Mouse (Mus musculus) erythroblast, adult 5-6 weeks (primary cell): ENCODE results near the gene Wnk4. TPM values are rescaled to one million over a fixed set of nuclear protein-coding genes. Genes with fewer than 3 reads are reported as not detected.
"Not testable (repeated sequence)": the region's sequence is repeated elsewhere in the genome, so short reads cannot be mapped to it uniquely, and the experiment has no call there.

ENCODE experiments used
- ATAC-seq: replicated peaks from 2 replicates; pipeline ENCODE4 v1.8.0; 2016; ENCODE audit warnings: moderate number of reproducible peaks, mild to moderate bottlenecking, moderate TSS enrichment, inconsistent platforms; ENCODE audit not compliant: poor library complexity, low FRiP score, severe bottlenecking
- total RNA-seq, 2 experiments: library from RNA; stranded (forward) in 1 of 2; stranded (reverse) in 1 of 2; fragments of 150-400 nt in 1 of 2; fragments of 200-764, 138-1000 nt in 1 of 2; gene quantifications; 2 replicates each; pipeline versions ENCODE4 v1.2.3 to v1.2.4; 2015 to 2017; ENCODE audit warnings: low replicate concordance in 2 of 2

Gene Wnk4
- total RNA-seq, 2 experiments from 2014 or later, result 6.0 to 17.7 TPM

GRCm38 (mm10) chr11:101311083-101311482 is 50.7 kb downstream of the Wnk4 start:
- no peak for ATAC-seq

- peak; percentile 39 for ATAC-seq
Observed at GRCm38 (mm10) chr11:101312150-101312549, 51.8 kb downstream of the Wnk4 start.

DNA sequence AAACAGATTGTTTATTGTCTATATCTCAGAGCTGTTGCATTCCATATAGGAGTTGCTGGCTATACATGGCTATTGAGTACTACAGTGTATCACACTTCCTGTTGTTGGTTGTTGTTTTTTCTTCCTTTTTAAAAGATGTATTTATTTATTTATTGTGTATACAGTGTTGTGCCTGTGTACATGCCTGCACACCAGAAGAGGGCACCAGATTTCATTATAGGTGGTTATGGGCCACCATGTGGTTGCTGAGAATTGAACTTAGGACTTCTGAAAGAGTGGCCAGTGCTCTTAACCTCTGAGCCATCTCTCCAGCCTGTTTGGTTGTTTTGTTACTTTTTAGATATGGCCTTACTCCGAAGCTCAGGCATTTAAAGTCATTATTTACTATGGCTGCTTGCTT is 54.2 kb downstream of the Wnk4 start:
- ATAC-seq, result no peak

DNA sequence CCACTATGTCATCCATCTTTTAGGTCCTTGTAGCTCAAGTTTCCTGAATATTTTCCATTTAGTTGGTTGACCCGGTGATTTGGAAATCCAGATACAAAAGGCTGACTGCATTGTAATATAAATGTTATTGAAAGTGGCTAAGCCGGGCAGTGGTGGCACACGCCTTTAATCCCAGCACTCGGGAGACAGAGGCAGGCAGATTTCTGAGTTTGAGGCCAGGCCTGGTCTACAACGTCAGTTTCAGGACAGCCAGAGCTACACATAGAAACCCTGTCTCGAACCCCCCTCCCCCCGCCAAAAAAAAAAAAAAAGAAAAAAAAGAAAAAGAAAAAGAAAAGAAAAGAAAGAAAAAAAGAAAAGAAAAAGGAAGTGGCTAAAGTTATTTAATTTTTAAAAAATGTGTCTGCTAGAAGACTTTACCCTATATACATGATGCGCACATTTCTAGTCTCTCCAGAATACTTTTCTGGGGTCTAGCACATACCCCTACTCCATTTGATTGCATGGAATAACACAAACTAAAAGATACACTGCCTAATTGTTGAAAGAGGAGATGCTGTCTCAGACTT is 54.8 kb downstream of the Wnk4 start:
- ATAC-seq, result no peak

DNA sequence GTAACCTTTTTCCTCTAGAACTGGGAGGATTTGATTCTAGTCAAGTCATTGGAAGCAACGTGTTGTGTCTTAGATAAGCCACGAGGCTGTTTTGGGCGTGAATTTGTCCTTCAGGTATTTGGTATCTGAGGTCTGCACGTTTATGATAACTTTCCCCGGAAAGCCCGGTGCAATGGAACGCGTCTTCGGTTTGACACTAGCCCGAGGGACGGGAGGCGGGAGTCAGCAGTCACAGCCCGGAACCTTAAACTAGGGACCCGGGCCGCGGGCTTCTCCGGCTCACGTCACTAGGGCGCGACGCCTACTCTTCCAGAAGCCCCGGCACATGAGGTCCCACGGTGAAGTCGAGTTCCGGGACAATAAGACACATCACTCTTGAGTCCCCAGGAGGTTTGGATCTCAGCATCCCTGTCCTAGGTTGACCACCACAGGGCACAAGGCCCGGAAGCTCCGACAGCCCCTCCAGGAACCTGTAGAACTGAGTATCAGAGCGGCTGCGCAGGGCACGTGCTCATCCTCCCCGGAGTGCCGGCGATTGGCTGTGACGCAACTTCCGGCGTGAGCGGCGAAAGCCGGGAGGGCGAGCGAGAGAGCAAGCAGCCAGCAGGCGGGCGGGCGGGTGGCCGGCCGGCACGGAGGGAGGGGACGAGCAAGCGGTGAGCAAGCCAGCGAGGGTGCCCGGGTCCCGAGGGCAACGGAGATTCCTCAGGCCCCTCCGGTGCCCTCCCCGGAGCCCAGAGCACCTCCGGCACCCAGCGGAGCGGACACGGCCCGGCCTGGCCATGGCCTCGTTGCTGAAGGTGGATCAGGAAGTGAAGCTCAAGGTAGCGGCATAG is 55.5 kb downstream of the Wnk4 start, which contains the start of gene Psme3:
Gene Psme3, plus strand, starts transcription at position 549 of the 836 bp plus-strand sequence.
- ATAC-seq, result peak; percentile 82

GRCm38 (mm10) chr11:101316501-101316917 is 56.1 kb downstream of the Wnk4 start:
- ATAC-seq, result peak; percentile 64

DNA sequence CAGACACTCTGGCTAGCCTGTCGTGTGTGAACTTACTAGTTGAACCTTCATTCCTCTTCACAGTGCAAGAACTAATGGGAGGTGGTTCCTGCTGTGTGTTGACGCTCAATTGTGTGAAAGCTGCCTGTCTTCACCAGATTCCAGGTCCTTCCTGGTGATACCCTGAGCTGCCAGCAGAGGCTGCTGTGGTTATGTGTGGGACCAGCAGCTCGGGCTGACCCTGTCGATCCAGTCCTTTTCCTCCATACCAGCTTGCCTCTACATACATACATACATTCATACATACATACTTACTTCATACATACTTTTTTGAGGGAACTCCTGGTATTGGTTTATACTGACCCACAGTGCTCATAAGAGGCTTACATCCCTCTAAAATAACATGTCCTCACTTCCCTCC is 63.2 kb downstream of the Wnk4 start:
- peak; percentile 67 for ATAC-seq

GRCm38 (mm10) chr11:101324763-101325162 is 64.4 kb downstream of the Wnk4 start, which contains the start of gene Aoc2:
TSS of gene Aoc2 (plus strand) at chr11:101325063.
- ATAC-seq, result no peak

- not testable (repeated sequence) for ATAC-seq
Observed at GRCm38 (mm10) chr11:101325201-101325600, 64.8 kb downstream of the Wnk4 start.

DNA sequence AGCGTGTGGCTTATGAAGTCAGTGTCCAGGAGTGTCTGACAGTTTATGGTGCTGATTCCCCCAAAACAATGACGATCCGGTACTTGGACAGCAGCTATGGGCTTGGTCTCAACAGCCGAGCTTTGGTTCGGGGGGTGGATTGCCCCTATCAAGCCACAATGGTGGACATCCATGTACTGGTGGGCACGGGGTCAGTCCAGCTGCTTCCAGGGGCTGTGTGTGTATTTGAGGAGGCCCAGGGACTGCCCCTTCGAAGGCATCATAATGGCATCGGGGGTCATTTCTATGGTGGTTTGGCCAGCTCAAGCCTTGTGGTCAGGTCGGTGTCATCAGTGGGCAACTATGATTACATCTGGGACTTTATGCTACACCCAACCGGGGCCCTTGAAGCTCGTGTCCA is 65.8 kb downstream of the Wnk4 start:
- no peak for ATAC-seq

Other genes with a start within 250 kb of the Wnk4 start
- gene Naglu, start 190.6 kb upstream of the Wnk4 start, total RNA-seq (2015; ENCODE audit: low replicate concordance), result 3.1 and 3.7 TPM in 2 replicates
- gene Naglu, start 190.6 kb upstream of the Wnk4 start, total RNA-seq (2017; ENCODE audit: low replicate concordance), result 2.0 and 2.8 TPM in 2 replicates
- 2.1 TPM in 1 of 2 replicates, not detected in the other for gene Hsd17b1, start 182.2 kb upstream of the Wnk4 start, total RNA-seq (2015; ENCODE audit: low replicate concordance)
- gene Hsd17b1, start 182.2 kb upstream of the Wnk4 start, total RNA-seq (2017; ENCODE audit: low replicate concordance), result 1.9 TPM in 1 of 2 replicates, not detected in the other
- 6.7 and 7.5 TPM in 2 replicates for gene Coasy, start 178.0 kb upstream of the Wnk4 start, total RNA-seq (2015; ENCODE audit: low replicate concordance)
- gene Coasy, start 178.0 kb upstream of the Wnk4 start, total RNA-seq (2017; ENCODE audit: low replicate concordance), result 3.8 and 9.6 TPM in 2 replicates
- 20.5 and 26.9 TPM in 2 replicates for gene Mlx, start 173.3 kb upstream of the Wnk4 start, total RNA-seq (2015; ENCODE audit: low replicate concordance)
- 18.4 and 23.7 TPM in 2 replicates for gene Mlx, start 173.3 kb upstream of the Wnk4 start, total RNA-seq (2017; ENCODE audit: low replicate concordance)
- 2.7 and 4.4 TPM in 2 replicates for gene Psmc3ip, start 165.1 kb upstream of the Wnk4 start, total RNA-seq (2015; ENCODE audit: low replicate concordance)
- 4.1 and 13.7 TPM in 2 replicates for gene Psmc3ip, start 165.1 kb upstream of the Wnk4 start, total RNA-seq (2017; ENCODE audit: low replicate concordance)
- gene Retreg3, start 140.7 kb upstream of the Wnk4 start, total RNA-seq (2015; ENCODE audit: low replicate concordance), result 35.7 and 40.3 TPM in 2 replicates
- gene Retreg3, start 140.7 kb upstream of the Wnk4 start, total RNA-seq (2017; ENCODE audit: low replicate concordance), result 88.4 and 93.1 TPM in 2 replicates
- gene Tubg1, start 140.6 kb upstream of the Wnk4 start, total RNA-seq (2015; ENCODE audit: low replicate concordance), result 5.6 and 12.5 TPM in 2 replicates
- gene Tubg1, start 140.6 kb upstream of the Wnk4 start, total RNA-seq (2017; ENCODE audit: low replicate concordance), result 8.2 and 10.5 TPM in 2 replicates
- gene Tubg2, start 104.7 kb upstream of the Wnk4 start, total RNA-seq (2015; ENCODE audit: low replicate concordance), result not detected in 2 replicates
- gene Tubg2, start 104.7 kb upstream of the Wnk4 start, total RNA-seq (2017; ENCODE audit: low replicate concordance), result not detected in 2 replicates
- 0.58 and 0.63 TPM in 2 replicates for gene Cntnap1, start 90.0 kb upstream of the Wnk4 start, total RNA-seq (2015; ENCODE audit: low replicate concordance)
- gene Cntnap1, start 90.0 kb upstream of the Wnk4 start, total RNA-seq (2017; ENCODE audit: low replicate concordance), result 0.17 TPM in 1 of 2 replicates, not detected in the other
- not detected in 2 replicates for gene Plekhh3, start 89.2 kb upstream of the Wnk4 start, total RNA-seq (2015; ENCODE audit: low replicate concordance)
- gene Plekhh3, start 89.2 kb upstream of the Wnk4 start, total RNA-seq (2017; ENCODE audit: low replicate concordance), result 1.1 TPM in 1 of 2 replicates, not detected in the other
- 0.63 TPM in 1 of 2 replicates, not detected in the other for gene Ccr10, start 85.1 kb upstream of the Wnk4 start, total RNA-seq (2015; ENCODE audit: low replicate concordance)
- not detected in 2 replicates for gene Ccr10, start 85.1 kb upstream of the Wnk4 start, total RNA-seq (2017; ENCODE audit: low replicate concordance)
- gene Ezh1, start 34.1 kb upstream of the Wnk4 start, total RNA-seq (2015; ENCODE audit: low replicate concordance), result 161 and 177 TPM in 2 replicates
- gene Ezh1, start 34.1 kb upstream of the Wnk4 start, total RNA-seq (2017; ENCODE audit: low replicate concordance), result 208 and 251 TPM in 2 replicates
- gene Ramp2, start 14.5 kb upstream of the Wnk4 start, total RNA-seq (2015; ENCODE audit: low replicate concordance), result 2.7 TPM in 1 of 2 replicates, not detected in the other
- gene Ramp2, start 14.5 kb upstream of the Wnk4 start, total RNA-seq (2017; ENCODE audit: low replicate concordance), result not detected in 2 replicates
- 83.8 and 91.5 TPM in 2 replicates for gene Vps25, start 6.9 kb upstream of the Wnk4 start, total RNA-seq (2015; ENCODE audit: low replicate concordance)
- 25.0 and 31.3 TPM in 2 replicates for gene Vps25, start 6.9 kb upstream of the Wnk4 start, total RNA-seq (2017; ENCODE audit: low replicate concordance)
- gene Cntd1, start 18.4 kb downstream of the Wnk4 start, total RNA-seq (2015; ENCODE audit: low replicate concordance), result 0.96 TPM in 1 of 2 replicates, not detected in the other
- gene Cntd1, start 18.4 kb downstream of the Wnk4 start, total RNA-seq (2017; ENCODE audit: low replicate concordance), result 2.2 and 5.4 TPM in 2 replicates
- gene Coa3, start 18.5 kb downstream of the Wnk4 start, total RNA-seq (2015; ENCODE audit: low replicate concordance), result 12.3 and 29.8 TPM in 2 replicates
- 5.3 and 10.6 TPM in 2 replicates for gene Coa3, start 18.5 kb downstream of the Wnk4 start, total RNA-seq (2017; ENCODE audit: low replicate concordance)
- gene Becn1, start 41.7 kb downstream of the Wnk4 start, total RNA-seq (2015; ENCODE audit: low replicate concordance), result 98.0 and 105 TPM in 2 replicates
- gene Becn1, start 41.7 kb downstream of the Wnk4 start, total RNA-seq (2017; ENCODE audit: low replicate concordance), result 362 and 618 TPM in 2 replicates
- 797 and 835 TPM in 2 replicates for gene Psme3, start 55.6 kb downstream of the Wnk4 start, total RNA-seq (2015; ENCODE audit: low replicate concordance)
- gene Psme3, start 55.6 kb downstream of the Wnk4 start, total RNA-seq (2017; ENCODE audit: low replicate concordance), result 707 and 918 TPM in 2 replicates
- gene Aoc2, start 64.5 kb downstream of the Wnk4 start, total RNA-seq (2015; ENCODE audit: low replicate concordance), result 47.1 and 65.0 TPM in 2 replicates
- 44.1 and 45.0 TPM in 2 replicates for gene Aoc2, start 64.5 kb downstream of the Wnk4 start, total RNA-seq (2017; ENCODE audit: low replicate concordance)
- gene Aoc3, start 70.0 kb downstream of the Wnk4 start, total RNA-seq (2015; ENCODE audit: low replicate concordance), result 4.0 and 6.9 TPM in 2 replicates
- gene Aoc3, start 70.0 kb downstream of the Wnk4 start, total RNA-seq (2017; ENCODE audit: low replicate concordance), result 2.9 and 6.6 TPM in 2 replicates
- gene G6pc, start 107.0 kb downstream of the Wnk4 start, total RNA-seq (2015; ENCODE audit: low replicate concordance), result not detected in 2 replicates
- 0.70 TPM in 1 of 2 replicates, not detected in the other for gene G6pc, start 107.0 kb downstream of the Wnk4 start, total RNA-seq (2017; ENCODE audit: low replicate concordance)
- gene Aarsd1, start 157.0 kb downstream of the Wnk4 start, total RNA-seq (2015; ENCODE audit: low replicate concordance), result 2.9 and 5.2 TPM in 2 replicates
- 4.6 and 17.4 TPM in 2 replicates for gene Aarsd1, start 157.0 kb downstream of the Wnk4 start, total RNA-seq (2017; ENCODE audit: low replicate concordance)
- not detected in 2 replicates for gene Gm27029, start 164.2 kb downstream of the Wnk4 start, total RNA-seq (2015; ENCODE audit: low replicate concordance)
- not detected in 2 replicates for gene Gm27029, start 164.2 kb downstream of the Wnk4 start, total RNA-seq (2017; ENCODE audit: low replicate concordance)
- gene Rundc1, start 164.5 kb downstream of the Wnk4 start, total RNA-seq (2015; ENCODE audit: low replicate concordance), result 2.1 and 3.3 TPM in 2 replicates
- gene Rundc1, start 164.5 kb downstream of the Wnk4 start, total RNA-seq (2017; ENCODE audit: low replicate concordance), result 0.56 and 2.7 TPM in 2 replicates
- gene Ptges3l, start 164.8 kb downstream of the Wnk4 start, total RNA-seq (2015; ENCODE audit: low replicate concordance), result 2.9 TPM in 1 of 2 replicates, not detected in the other
- gene Ptges3l, start 164.8 kb downstream of the Wnk4 start, total RNA-seq (2017; ENCODE audit: low replicate concordance), result not detected in 2 replicates
- 108 and 182 TPM in 2 replicates for gene Rpl27, start 181.7 kb downstream of the Wnk4 start, total RNA-seq (2015; ENCODE audit: low replicate concordance)
- 176 and 239 TPM in 2 replicates for gene Rpl27, start 181.7 kb downstream of the Wnk4 start, total RNA-seq (2017; ENCODE audit: low replicate concordance)
- 71.9 and 78.0 TPM in 2 replicates for gene Ifi35, start 187.8 kb downstream of the Wnk4 start, total RNA-seq (2015; ENCODE audit: low replicate concordance)
- gene Ifi35, start 187.8 kb downstream of the Wnk4 start, total RNA-seq (2017; ENCODE audit: low replicate concordance), result 62.4 and 81.0 TPM in 2 replicates
- gene Rnd2, start 204.4 kb downstream of the Wnk4 start, total RNA-seq (2015; ENCODE audit: low replicate concordance), result not detected in 2 replicates
- 1.4 TPM in 1 of 2 replicates, not detected in the other for gene Rnd2, start 204.4 kb downstream of the Wnk4 start, total RNA-seq (2017; ENCODE audit: low replicate concordance)
- 12.3 and 16.1 TPM in 2 replicates for gene Vat1, start 205.7 kb downstream of the Wnk4 start, total RNA-seq (2015; ENCODE audit: low replicate concordance)
- 6.7 and 8.1 TPM in 2 replicates for gene Vat1, start 205.7 kb downstream of the Wnk4 start, total RNA-seq (2017; ENCODE audit: low replicate concordance)